Mouse (Mus musculus) forebrain, embryonic 12.5 days (tissue): Measurements from ENCODE around the gene Tmem232. TPM values are rescaled to one million over a fixed set of nuclear protein-coding genes. Genes with fewer than 3 reads are reported as not detected.
"Not testable (repeated sequence)": the region's sequence is repeated elsewhere in the genome, so short reads cannot be mapped to it uniquely, and the experiment has no call there.

Experiments used
- ATAC-seq: fragments of 200-750 bp; cut with Nextera tagmentation; 2 replicates; pipeline ENCODE4 v1.8.0; 2017; ENCODE audit warnings: moderate TSS enrichment; ENCODE audit not compliant: low FRiP score
- H3K27ac ChIP-seq: fragments of 300-500 bp; sonication (generic); 2 replicates; pipeline ENCODE4 v1.5.1; 2016; ENCODE audit warnings: mild to moderate bottlenecking
- H3K27me3 ChIP-seq: fragments of 300-500 bp; sonication (generic); 2 replicates; pipeline ENCODE4 v1.6.1; 2016; ENCODE audit warnings: mild to moderate bottlenecking
- H3K36me3 ChIP-seq: fragments of 300-500 bp; sonication (generic); replicated peaks from 2 replicates; pipeline ENCODE4 v1.6.1; 2016; ENCODE audit warnings: mild to moderate bottlenecking
- H3K4me1 ChIP-seq: fragments of 300-500 bp; sonication (generic); 2 replicates; pipeline ENCODE4 v1.6.1; 2016
- H3K4me2 ChIP-seq: fragments of 300-500 bp; sonication (generic); 2 replicates; pipeline ENCODE4 v1.6.1; 2016; ENCODE audit warnings: mild to moderate bottlenecking, moderate library complexity
- H3K4me3 ChIP-seq: fragments of 300-500 bp; sonication (generic); replicated peaks from 2 replicates; pipeline ENCODE4 v1.5.1; 2016; ENCODE audit warnings: mild to moderate bottlenecking
- H3K9ac ChIP-seq: fragments of 300-500 bp; sonication (generic); 2 replicates; pipeline ENCODE4 v1.6.1; 2016; ENCODE audit warnings: mild to moderate bottlenecking
- H3K9me3 ChIP-seq: fragments of 300-500 bp; sonication (generic); 2 replicates; pipeline ENCODE4 v1.6.1; 2016
- WGBS: fragments of 180-500 bp; shearing (Covaris S2); methylation state at CpG from one replicate; pipeline ENCODE4 v1.1.7; 2016; 5-methylcytosine and 5-hydroxymethylcytosine counted together
- microRNA-seq: library from miRNA; unstranded; fragments of <30 nt; microRNA quantifications from one replicate; pipeline ENCODE4, GENCODE M21; 2017
- polyA plus RNA-seq: library from polyadenylated mRNA; unstranded; fragments of >200 nt; fragmentation: Nextera tagmentation; extraction: Ambion mirVana; gene quantifications from 2 replicates; pipeline ENCODE4 v1.2.1, GENCODE M21; 2016

Tmem232 gene
- polyA plus RNA-seq, 1 experiment from 2014 or later = not detected

- WGBS = 26% methylated on average over 2 of the region's 2 CpGs
- no peak for ATAC-seq
Measured at GRCm38 (mm10) chr17:65325249-65325648, 215.3 kb downstream of the Tmem232 start.

DNA sequence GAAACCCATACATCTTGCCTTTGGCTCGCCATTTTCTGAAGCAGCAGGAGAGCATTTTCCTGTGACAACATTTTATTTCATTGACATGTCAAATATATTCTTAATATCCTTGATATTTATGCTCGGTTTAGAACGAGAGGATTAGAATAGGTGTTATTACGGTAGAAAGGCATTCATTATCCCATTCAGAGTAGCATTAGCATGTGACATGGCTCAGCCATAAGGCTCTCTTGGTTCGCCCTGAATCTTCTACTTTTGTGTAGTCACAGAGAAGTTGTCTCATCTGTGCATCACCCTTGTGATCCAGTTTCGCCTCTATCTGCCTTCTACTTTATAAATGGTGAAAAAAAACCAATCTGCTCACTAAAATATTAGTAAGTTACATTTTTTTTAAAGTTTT, 220.0 kb downstream of the Tmem232 start:
- no peak for ATAC-seq

More at GRCm38 (mm10) chr17:65325249-65325648, 215.3 kb downstream of the Tmem232 start:
- no peaks in the 10 kb centered on the region for H3K9me3 ChIP-seq
- H3K36me3 ChIP-seq = no peaks in the 10 kb centered on the region
- no peaks in the 10 kb centered on the region for H3K27me3 ChIP-seq
- no peak overlapping the region for H3K9ac ChIP-seq
- H3K4me1 ChIP-seq = no peaks in the 10 kb centered on the region
- H3K4me3 ChIP-seq = no peak overlapping the region
- no peak overlapping the region for H3K27ac ChIP-seq
- H3K4me2 ChIP-seq = no peak overlapping the region

GRCm38 (mm10) chr17:65299946-65300345, 240.6 kb downstream of the Tmem232 start:
- Histone ChIP-seq H3K4me2 (no peak overlapping the region), H3K27me3 (no peaks in the 10 kb centered on the region), H3K9ac (no peak overlapping the region), H3K4me3 (no peak overlapping the region), H3K9me3 (no peaks in the 10 kb centered on the region), H3K4me1 (no peaks in the 10 kb centered on the region), H3K36me3 (no peaks in the 10 kb centered on the region), H3K27ac (no peak overlapping the region)
- ATAC-seq = no peak

More for the DNA sequence above, 220.0 kb downstream of the Tmem232 start:
- H3K9ac ChIP-seq = no peak overlapping the region
- H3K27ac ChIP-seq = no peak overlapping the region
- H3K4me3 ChIP-seq = no peak overlapping the region
- WGBS = 85% methylated on average over 6 of the region's 6 CpGs
- no peak overlapping the region for H3K4me2 ChIP-seq
- H3K36me3 ChIP-seq = no peaks in the 10 kb centered on the region
- no peaks in the 10 kb centered on the region for H3K9me3 ChIP-seq
- H3K4me1 ChIP-seq = no peaks in the 10 kb centered on the region
- no peaks in the 10 kb centered on the region for H3K27me3 ChIP-seq

- Histone ChIP-seq H3K9ac (no peak overlapping the region), H3K27me3 (no peaks in the 10 kb centered on the region), H3K9me3 (no peaks in the 10 kb centered on the region), H3K4me2 (no peak overlapping the region), H3K4me3 (no peak overlapping the region), H3K4me1 (no peaks in the 10 kb centered on the region), H3K27ac (no peak overlapping the region), H3K36me3 (no peaks in the 10 kb centered on the region)
- no peak for ATAC-seq
- 88% methylated on average over 5 of the region's 5 CpGs for WGBS
Measured at GRCm38 (mm10) chr17:65297831-65298230, 242.8 kb downstream of the Tmem232 start.

GRCm38 (mm10) chr17:65252160-65252559, 288.4 kb downstream of the Tmem232 start:
- no peak overlapping the region for H3K4me3 ChIP-seq
- no peak overlapping the region for H3K27ac ChIP-seq
- no peaks in the 10 kb centered on the region for H3K27me3 ChIP-seq
- H3K36me3 ChIP-seq = no peaks in the 10 kb centered on the region
- H3K9me3 ChIP-seq = no peaks in the 10 kb centered on the region
- no peak overlapping the region for H3K9ac ChIP-seq
- no peaks in the 10 kb centered on the region for H3K4me1 ChIP-seq
- no peak for ATAC-seq
- H3K4me2 ChIP-seq = no peak overlapping the region
- 68% methylated on average over 2 of the region's 2 CpGs for WGBS

DNA sequence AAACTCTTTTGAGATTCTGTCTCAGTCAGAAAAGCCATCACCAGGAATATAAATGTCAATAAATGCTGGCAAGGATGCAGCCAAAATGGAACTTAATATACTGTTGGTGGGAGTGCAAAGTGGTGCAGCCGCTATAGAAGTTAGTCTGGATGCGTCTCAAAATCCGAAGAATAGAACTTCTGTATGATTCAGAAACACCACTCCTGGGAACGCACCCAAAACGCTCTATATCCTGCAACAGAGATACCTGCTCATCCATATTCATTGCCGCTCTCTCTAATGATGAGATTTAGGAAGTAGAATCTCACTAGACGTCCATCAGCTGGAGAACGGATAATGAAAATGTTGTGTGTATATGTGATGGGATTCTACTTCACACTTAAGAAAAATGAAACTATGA, 290.3 kb downstream of the Tmem232 start:
- Histone ChIP-seq H3K4me2 (no peak overlapping the region), H3K9me3 (no peaks in the 10 kb centered on the region), H3K9ac (no peak overlapping the region), H3K27me3 (no peaks in the 10 kb centered on the region), H3K27ac (no peak overlapping the region), H3K4me3 (no peak overlapping the region), H3K36me3 (no peaks in the 10 kb centered on the region), H3K4me1 (no peaks in the 10 kb centered on the region)
- ATAC-seq = no peak
- WGBS = 95% methylated on average over 8 of the region's 8 CpGs

GRCm38 (mm10) chr17:65243716-65244115, 296.9 kb downstream of the Tmem232 start:
- no peak; the same call in 1 of the 2 replicates for ATAC-seq
- H3K9me3 ChIP-seq = no peaks in the 10 kb centered on the region
- no peak overlapping the region for H3K4me3 ChIP-seq
- no peak overlapping the region for H3K9ac ChIP-seq
- H3K27me3 ChIP-seq = no peaks in the 10 kb centered on the region
- H3K27ac ChIP-seq = no peak overlapping the region
- no peak overlapping the region for H3K4me2 ChIP-seq
- no peaks in the 10 kb centered on the region for H3K36me3 ChIP-seq
- 68% methylated on average over 5 of the region's 5 CpGs for WGBS
- no peaks in the 10 kb centered on the region for H3K4me1 ChIP-seq

DNA sequence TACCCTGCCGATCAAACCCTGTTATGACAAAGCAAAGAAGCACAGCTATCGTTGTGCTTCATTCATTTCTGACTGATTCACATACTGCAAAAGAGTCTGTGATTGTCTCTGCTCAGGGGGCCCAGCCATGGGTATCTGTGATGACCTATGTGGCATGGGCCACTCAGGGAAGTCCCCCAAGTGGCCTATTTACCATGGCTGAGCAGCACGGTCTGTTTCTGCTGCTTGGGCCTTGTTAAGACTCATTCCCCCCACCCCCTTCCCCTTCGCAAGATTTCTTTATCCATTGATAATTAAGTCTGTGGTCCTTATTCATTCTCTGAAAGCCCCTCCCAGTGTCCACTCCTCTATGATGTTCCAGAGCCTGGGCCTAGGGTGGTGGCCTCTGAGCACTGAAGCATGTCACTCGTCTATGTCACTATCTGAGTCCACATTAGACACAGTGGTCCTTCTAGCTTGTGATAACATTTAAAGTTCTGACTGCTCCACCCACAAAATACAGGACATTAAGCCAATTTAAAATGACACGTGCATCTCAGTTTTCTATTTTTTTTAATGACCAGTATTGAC, 315.1 kb downstream of the Tmem232 start:
- no peaks in the 10 kb centered on the region for H3K9me3 ChIP-seq
- ATAC-seq = no peak; the same call in 1 of the 2 replicates
- no peaks in the 10 kb centered on the region for H3K27me3 ChIP-seq
- no peak overlapping the region for H3K9ac ChIP-seq
- H3K27ac ChIP-seq = no peak overlapping the region
- peaks cover 5% of the 10 kb centered on the region for H3K4me1 ChIP-seq
- 40% methylated on average over 6 of the region's 6 CpGs for WGBS
- H3K36me3 ChIP-seq = no peaks in the 10 kb centered on the region
- no peak overlapping the region for H3K4me3 ChIP-seq
- H3K4me2 ChIP-seq = no peak overlapping the region

- not testable (repeated sequence) for H3K4me3 ChIP-seq
Measured at GRCm38 (mm10) chr17:65221687-65222086, 318.9 kb downstream of the Tmem232 start.

More at GRCm38 (mm10) chr17:65221687-65222086, 318.9 kb downstream of the Tmem232 start:
- not testable (repeated sequence) for H3K27me3 ChIP-seq, H3K4me1 ChIP-seq, H3K4me2 ChIP-seq, H3K9me3 ChIP-seq, H3K9ac ChIP-seq, H3K36me3 ChIP-seq, H3K27ac ChIP-seq, ATAC-seq
- WGBS = 92% methylated on average over 6 of the region's 6 CpGs

Small RNAs within 50 kb of the gene (microRNA-seq; reads per million reads assigned to microRNA genes)
- gene Gm25731 = not detected

Other genes with a start within 250 kb of the Tmem232 start
- 236 and 246 TPM in 2 replicates for gene Vapa, start 72.8 kb upstream of the Tmem232 start, polyA plus RNA-seq
- 0.17 and 0.28 TPM in 2 replicates for gene Txndc2, start 101.4 kb upstream of the Tmem232 start, polyA plus RNA-seq
- gene Rab31, start 232.0 kb upstream of the Tmem232 start, polyA plus RNA-seq = 75.8 and 79.0 TPM in 2 replicates
- gene Ppp4r1, start 241.8 kb upstream of the Tmem232 start, polyA plus RNA-seq = 56.9 and 59.3 TPM in 2 replicates